Mouse (Mus musculus) stomach, embryonic 15.5 days (tissue): ENCODE data around the gene Yod1. TPM values are rescaled to one million over a fixed set of nuclear protein-coding genes. Genes with fewer than 3 reads are reported as not detected.

Source experiments
- polyA plus RNA-seq: library from polyadenylated mRNA; unstranded; fragments of >200 nt; fragmentation: Nextera tagmentation; extraction: Ambion mirVana; gene quantifications from 2 replicates; pipeline ENCODE4 v1.2.1, GENCODE M21; 2015

Yod1 gene
- polyA plus RNA-seq, 1 experiment from 2014 or later: 15.1 TPM

Other genes starting within 250 kb of the Yod1 start
- gene Zp3r, start 87.7 kb upstream of the Yod1 start, polyA plus RNA-seq: 0.12 and 0.18 TPM in 2 replicates
- gene C4bp, start 55.7 kb upstream of the Yod1 start, polyA plus RNA-seq: 0.90 and 1.2 TPM in 2 replicates
- gene Gm29427, start 1.5 kb upstream of the Yod1 start, polyA plus RNA-seq: not detected in 2 replicates
- 10.1 and 10.9 TPM in 2 replicates for gene Pfkfb2, start 11.9 kb downstream of the Yod1 start, polyA plus RNA-seq
- gene AA986860, start 14.6 kb downstream of the Yod1 start, polyA plus RNA-seq: 32.3 and 36.7 TPM in 2 replicates
- gene Fcamr, start 83.6 kb downstream of the Yod1 start, polyA plus RNA-seq: 0.17 and 0.22 TPM in 2 replicates
- 0.36 and 0.48 TPM in 2 replicates for gene Pigr, start 109.4 kb downstream of the Yod1 start, polyA plus RNA-seq
- gene Fcmr, start 148.3 kb downstream of the Yod1 start, polyA plus RNA-seq: 0.40 and 0.53 TPM in 2 replicates
- not detected in 2 replicates for gene Il24, start 170.1 kb downstream of the Yod1 start, polyA plus RNA-seq
- gene Il20, start 194.1 kb downstream of the Yod1 start, polyA plus RNA-seq: not detected in 2 replicates
- gene Il19, start 222.8 kb downstream of the Yod1 start, polyA plus RNA-seq: not detected in 2 replicates